Mouse (Mus musculus) small intestine, adult 2 months (tissue): ENCODE data around the gene Rasgef1b.

Experiments used
- CTCF ChIP-seq: fragments of 200-500 bp; IDR thresholded peaks from 2 replicates; pipeline ENCODE4 v1.5.1; 2012; ENCODE audit warnings: low read depth, mild to moderate bottlenecking, control low read depth, inconsistent platforms, low read length, moderate library complexity, mixed read lengths; ENCODE audit not compliant: insufficient replicate concordance, insufficient read length; ENCODE audit errors: extremely low read depth
- POLR2A ChIP-seq: fragments of 200-500 bp; IDR thresholded peaks from 2 replicates; pipeline ENCODE4 v1.6.1; 2012; ENCODE audit warnings: low read depth, mild to moderate bottlenecking, control low read depth, inconsistent platforms, low read length, moderate library complexity

DNA sequence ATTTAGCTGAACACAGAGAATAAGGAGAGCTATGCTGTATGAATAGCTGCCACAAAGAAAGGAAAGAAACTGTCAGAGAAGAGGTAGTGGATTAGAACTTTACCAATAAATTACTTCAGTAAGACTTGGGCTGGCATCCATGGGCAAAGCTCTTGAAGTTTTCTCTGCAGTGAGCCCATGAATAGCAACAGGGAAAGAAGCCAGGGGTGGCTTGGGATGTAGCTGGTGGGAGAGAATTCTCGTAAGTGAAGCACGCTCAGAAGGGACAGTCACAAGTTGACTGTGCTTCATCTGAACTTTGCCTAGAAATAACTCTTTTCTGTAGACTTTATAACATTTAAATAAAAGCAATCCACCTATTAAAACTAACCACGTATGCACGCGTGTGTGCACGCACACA is 87.5 kb downstream of the Rasgef1b start:
- TF ChIP-seq POLR2A (no peak), CTCF (no peak)
